20 mouse cellular contexts compared by ENCODE assay signal in the genomic region with DNA sequence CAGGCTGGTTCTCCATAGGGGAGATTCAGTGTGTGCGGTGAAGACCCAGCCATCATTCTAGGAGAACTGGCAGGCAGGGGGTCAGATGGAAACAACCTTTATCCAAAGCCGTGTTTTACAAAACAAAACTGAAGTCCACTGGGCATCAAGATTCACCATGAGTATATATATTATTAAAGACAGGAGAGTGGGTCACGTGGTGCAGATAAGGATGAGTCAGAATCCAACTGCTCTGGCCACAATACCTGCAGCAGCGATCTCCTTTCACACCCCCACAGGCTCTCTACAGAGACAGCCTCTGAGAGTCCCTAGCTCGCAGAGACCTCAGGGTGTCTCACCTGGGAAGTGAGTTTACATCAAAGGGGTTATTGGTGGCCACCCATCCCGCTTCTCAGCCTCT. TPM values are rescaled to one million over a fixed set of nuclear protein-coding genes. Genes with fewer than 3 reads are reported as not detected.
A peak's percentile ranks its signal among the peaks of the same experiment; 100 is the strongest.
DNase-seq lines count a peak whose midpoint lies in the region; ATAC-seq and TF ChIP-seq lines count a peak whose summit lies in the region.
"Had no signal": no experiment of that assay in that cellular context is flagged by ENCODE, and none has a peak within 500 bp of the region (broad histone marks: within the 10 kb centered on the region; RNA-seq: fewer than 3 reads in every experiment).

No protein-coding gene starts in this region.

- H3K4me3 ChIP-seq in C2C12 (ENCODE audit: insufficient read depth, poor library complexity, severe bottlenecking), result no peak overlapping the region
- no peak overlapping the region for H3K4me3 ChIP-seq in myocyte
- H3K4me3 ChIP-seq in forebrain, embryonic 15.5 days, result no peak overlapping the region
- H3K4me3 ChIP-seq: embryonic facial prominence, embryonic 10.5 days; embryonic facial prominence, embryonic 12.5 days; forebrain, embryonic 13.5 days had no signal

- no peak for TF ChIP-seq CTCF in C2C12 (IDR thresholded peaks at IDR 0.05; ENCODE audit: control insufficient read depth, insufficient read depth, insufficient read length)

- peak; percentile 5 for DNase-seq in 416B (ENCODE audit: low read depth)
- DNase-seq in thymus, postnatal 4 days, result no peak
- DNase-seq: adrenal gland, adult 8-10 months; adrenal gland, postnatal 14 days; adrenal gland, postnatal 36 days; B cell, adult 2 months; cerebellum, adult 11-12 months; cerebellum, adult 2 months; cerebellum, adult 9-10 months; cerebellum, postnatal 10 days; cerebellum, postnatal 25 days had no signal

- H3K27ac ChIP-seq in forebrain, embryonic 15.5 days (replicated peaks), result no peak overlapping the region
- H3K27ac ChIP-seq: embryonic facial prominence, embryonic 10.5 days; embryonic facial prominence, embryonic 12.5 days; forebrain, embryonic 13.5 days had no signal

- H3ac ChIP-seq in C2C12 (ENCODE audit: control insufficient read depth, insufficient read length, low read depth) (no peak overlapping the region), myocyte (ENCODE audit: control insufficient read depth, insufficient read length) (no peak overlapping the region)

- H3K9ac ChIP-seq in forebrain, embryonic 15.5 days (replicated peaks), result no peak overlapping the region
- H3K9ac ChIP-seq: embryonic facial prominence, embryonic 12.5 days; forebrain, embryonic 13.5 days had no signal

- no peaks in the 10 kb centered on the region for H3K36me3 ChIP-seq in C2C12 (ENCODE audit: control insufficient read depth, insufficient read depth)
- no peaks in the 10 kb centered on the region for H3K36me3 ChIP-seq in myocyte (ENCODE audit: control insufficient read depth, insufficient read depth)
- no peaks in the 10 kb centered on the region for H3K36me3 ChIP-seq in forebrain, embryonic 15.5 days
- H3K36me3 ChIP-seq: embryonic facial prominence, embryonic 10.5 days; embryonic facial prominence, embryonic 12.5 days had no signal

- no peaks in the 10 kb centered on the region for H3K79me3 ChIP-seq in C2C12 (ENCODE audit: low read depth)

- no peak for TF ChIP-seq POLR2A in myocyte (IDR thresholded peaks at IDR 0.05; ENCODE audit: insufficient read length, low read depth)

- no peaks in the 10 kb centered on the region for H3K9me3 ChIP-seq in forebrain, embryonic 15.5 days
- H3K9me3 ChIP-seq: embryonic facial prominence, embryonic 10.5 days; embryonic facial prominence, embryonic 12.5 days; forebrain, embryonic 13.5 days had no signal

- H3K4me2 ChIP-seq in myocyte (ENCODE audit: low read depth), result no peak overlapping the region
- H3K4me2 ChIP-seq in forebrain, embryonic 15.5 days (replicated peaks), result no peak overlapping the region
- H3K4me2 ChIP-seq: embryonic facial prominence, embryonic 12.5 days; forebrain, embryonic 13.5 days had no signal

- H3K27me3 ChIP-seq in C2C12 (ENCODE audit: control insufficient read depth, insufficient read depth, insufficient read length), result peaks cover 18% of the 10 kb centered on the region
- H3K27me3 ChIP-seq in myocyte (ENCODE audit: control insufficient read depth, insufficient read depth, insufficient read length), result peaks cover 17% of the 10 kb centered on the region
- H3K27me3 ChIP-seq in forebrain, embryonic 15.5 days, result no peaks in the 10 kb centered on the region
- H3K27me3 ChIP-seq: embryonic facial prominence, embryonic 12.5 days; forebrain, embryonic 13.5 days had no signal

- H3K4me1 ChIP-seq in forebrain, embryonic 15.5 days, result no peaks in the 10 kb centered on the region
- H3K4me1 ChIP-seq: embryonic facial prominence, embryonic 12.5 days; forebrain, embryonic 13.5 days had no signal

- H3K79me2 ChIP-seq in C2C12 (ENCODE audit: control insufficient read depth, insufficient read depth) (no peaks in the 10 kb centered on the region), myocyte (ENCODE audit: control insufficient read depth, insufficient read depth) (no peaks in the 10 kb centered on the region)

- 78% methylated on average over 6 of the region's 6 CpGs for WGBS in forebrain, embryonic 15.5 days

- ATAC-seq in forebrain, embryonic 15.5 days (replicated peaks), result no peak
- ATAC-seq: activated CD4-positive, CD25-positive, alpha-beta regulatory T cell, adult 4 months; forebrain, embryonic 13.5 days; forebrain, embryonic 16.5 days; Patski had no signal

TF ChIP-seq in C2C12, 6 proteins besides CTCF, POLR2A, EP300 and RAD21:
- TF ChIP-seq USF1 (IDR thresholded peaks at IDR 0.05; ENCODE audit: low read depth) (peak; percentile 81), MAX (IDR thresholded peaks at IDR 0.05) (no peak), MYOD1 (IDR thresholded peaks at IDR 0.05; ENCODE audit: control insufficient read depth, insufficient read length, low read depth) (no peak), FOSL1 (IDR thresholded peaks at IDR 0.05; ENCODE audit: insufficient read depth, low read length, poor library complexity, severe bottlenecking) (no peak), MYOG (IDR thresholded peaks at IDR 0.05; ENCODE audit: control insufficient read depth, extremely low read depth, insufficient read length) (no peak), CEBPB (IDR thresholded peaks at IDR 0.05; ENCODE audit: low read depth) (no peak)

TF ChIP-seq in myocyte, 11 proteins besides CTCF, POLR2A, EP300 and RAD21:
- TF ChIP-seq MAX (IDR thresholded peaks at IDR 0.05; ENCODE audit: low read depth) (no peak), USF1 (IDR thresholded peaks at IDR 0.05; ENCODE audit: low read depth) (peak; percentile 67)

RNA-seq across cellular contexts. Expression of a gene that starts 14.2 kb away (rescaled TPM):
- polyA plus RNA-seq in C2C12 (2012; fragmentation: generic; extraction: Trizol) (55.2 TPM), myocyte (2012; fragmentation: generic; extraction: Trizol) (57.5 TPM)
- polyA plus RNA-seq in forebrain, embryonic 15.5 days (2015; fragmentation: Nextera tagmentation; extraction: Ambion mirVana), result 225 and 234 TPM in 2 replicates
